Mouse (Mus musculus) layer of hippocampus, adult 9-10 months (tissue): ENCODE measurements around the gene Mrgbp.

Experiments
- DNase-seq: peaks from one replicate; pipeline ENCODE4 v3.0.0; 2022; ENCODE audit warnings: low spot score

The Mrgbp gene

DNA sequence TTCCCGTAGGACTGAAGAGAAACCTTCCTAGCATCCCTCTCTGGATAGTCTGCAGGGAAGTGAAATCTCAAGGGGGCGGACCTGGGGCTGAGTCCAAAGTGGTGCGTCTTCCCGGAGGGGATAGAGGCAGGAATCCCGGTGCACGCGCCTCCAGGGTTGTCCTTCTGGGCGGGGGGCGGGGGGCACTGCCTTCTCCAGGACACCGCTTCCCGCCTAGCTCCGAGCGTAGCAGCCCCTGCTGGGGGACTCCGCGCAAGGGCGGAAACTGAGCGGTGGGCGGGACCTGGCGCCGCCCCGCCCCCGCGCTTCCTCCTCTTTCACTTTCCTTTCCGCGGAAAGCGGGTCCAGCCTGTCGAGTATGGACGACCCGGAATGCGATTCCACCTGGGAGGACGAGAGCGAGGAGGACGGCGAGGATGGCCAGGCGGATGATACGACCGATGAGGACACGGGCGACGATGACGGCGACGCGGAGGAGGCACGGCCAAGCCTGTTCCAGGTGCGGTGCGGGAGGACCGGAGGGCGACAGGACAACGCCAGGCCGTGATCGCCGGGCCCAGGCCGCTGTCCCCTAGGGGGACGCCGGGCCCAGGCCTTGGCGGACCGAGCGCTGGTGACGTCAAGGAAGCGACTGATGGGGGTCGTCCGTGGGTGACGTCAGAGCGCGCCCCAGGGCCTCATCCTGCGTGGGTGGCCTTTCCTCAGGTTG lies 8.2 kb downstream of the Mrgbp start, which contains the start of gene Ogfr:
Gene Ogfr, plus strand, starts transcription at position 123 of the 709 bp plus-strand sequence.
- DNase-seq = peak; percentile 52

DNA sequence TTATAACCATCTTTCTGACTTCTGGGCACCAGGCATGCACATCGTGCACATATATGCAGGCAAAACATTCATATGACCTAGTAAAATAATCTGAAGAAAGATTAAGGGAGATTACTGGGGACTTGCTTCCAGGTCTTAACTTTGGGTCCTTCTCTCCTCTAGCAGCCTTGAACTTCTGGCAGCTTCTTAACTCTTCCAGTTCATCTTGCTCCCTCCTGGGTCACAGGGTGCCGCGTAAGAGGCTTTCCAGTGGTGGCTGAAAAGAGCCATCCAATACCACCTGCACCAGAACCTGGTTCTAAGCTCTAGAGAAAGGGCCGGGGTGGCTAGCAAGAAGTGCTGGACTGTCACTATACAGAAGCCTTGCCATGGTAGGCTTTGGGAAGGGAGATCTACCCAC lies 16.4 kb downstream of the Mrgbp start, which contains the start of gene Col9a3:
Gene Col9a3, plus strand, starts transcription at position 301 of the 400 bp plus-strand sequence.
- no peak for DNase-seq

DNA sequence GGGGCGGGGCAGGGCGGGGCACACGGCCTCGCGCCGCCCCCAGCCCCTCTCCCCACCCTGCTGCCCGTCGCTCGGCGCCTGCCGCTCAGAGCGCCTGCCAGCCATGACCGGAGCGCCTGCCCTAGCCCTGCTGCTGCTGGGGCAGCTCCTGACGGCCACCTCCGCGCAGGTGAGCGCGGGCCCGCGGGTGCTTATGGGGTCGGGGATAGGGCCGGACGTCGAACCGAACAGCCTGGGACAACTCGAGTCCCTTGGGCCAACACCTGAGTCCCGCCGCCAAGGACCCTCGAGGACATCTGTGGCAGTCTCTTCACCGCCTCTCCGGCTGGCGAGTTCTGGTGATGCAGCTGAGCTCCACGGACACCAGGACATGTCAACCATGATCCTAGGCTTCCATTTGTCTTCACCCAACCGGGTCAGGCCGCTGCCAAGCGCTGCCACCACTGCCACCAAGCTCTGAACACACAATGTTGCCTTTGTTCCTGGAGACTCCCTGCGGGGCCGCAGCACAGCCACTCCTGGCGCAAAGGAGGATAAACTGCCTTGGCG lies 17.1 kb downstream of the Mrgbp start:
- no peak for DNase-seq

DNA sequence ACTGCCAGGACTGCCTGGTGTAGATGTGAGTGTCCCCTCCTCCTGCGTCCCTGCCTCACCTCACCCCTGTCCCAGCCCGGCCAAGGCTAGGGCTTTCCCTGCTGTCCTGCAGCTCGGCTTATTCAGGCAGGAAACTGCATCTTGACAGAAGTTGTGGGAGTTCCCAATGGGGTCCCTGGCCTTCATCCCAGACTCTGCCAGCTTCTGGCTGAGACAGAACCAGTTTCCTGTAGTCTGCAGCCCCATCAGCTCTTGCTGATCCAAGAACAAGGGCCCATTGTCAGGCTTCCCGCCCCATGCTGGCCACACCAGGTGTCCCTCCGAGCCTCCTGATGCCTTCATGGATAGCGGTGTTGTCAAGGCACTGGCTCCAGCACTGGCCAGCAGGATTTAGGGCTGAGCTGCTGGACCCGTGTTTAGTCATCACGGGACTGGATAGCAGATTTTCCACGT lies 19.5 kb downstream of the Mrgbp start:
- no peak for DNase-seq

DNA sequence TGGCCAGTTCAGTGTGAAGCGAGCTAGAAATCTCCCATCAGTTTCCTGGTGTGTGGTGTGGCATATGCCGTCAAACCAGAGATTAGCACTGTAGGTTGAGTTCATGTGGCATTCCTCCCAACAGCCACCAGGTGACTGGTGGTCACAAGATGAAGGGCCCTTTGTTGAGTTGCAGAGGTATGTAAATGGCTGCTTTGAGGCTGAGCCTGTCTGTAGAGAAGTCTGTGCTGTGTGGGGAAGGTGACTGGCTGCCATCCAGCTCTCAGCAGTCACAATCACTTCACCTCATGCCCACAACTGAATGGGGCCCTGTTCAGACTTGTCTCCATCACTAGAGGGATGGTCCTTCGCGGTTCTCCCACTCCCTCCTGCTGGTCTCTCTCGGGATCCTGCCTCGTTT lies 23.7 kb downstream of the Mrgbp start:
- no peak for DNase-seq

DNA sequence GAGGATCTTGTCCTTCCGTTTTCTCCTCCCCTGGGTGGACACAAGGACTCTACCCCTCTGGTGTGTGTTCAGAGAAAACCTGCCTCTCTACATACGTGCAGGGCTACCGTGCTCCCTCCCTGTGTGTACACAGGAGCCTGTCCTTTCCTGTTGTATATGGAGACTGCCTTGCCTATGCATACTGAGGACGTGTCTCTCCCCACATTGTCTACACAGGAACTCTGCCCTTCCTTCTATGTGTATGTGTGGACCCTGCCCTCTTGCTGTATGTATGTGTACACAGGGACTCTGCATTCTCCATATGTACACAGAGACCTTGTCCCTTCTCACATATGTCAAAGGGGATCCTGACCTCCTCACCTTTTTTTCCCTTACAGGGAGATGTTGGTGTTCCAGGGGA lies 29.2 kb downstream of the Mrgbp start:
- no peak for DNase-seq

DNA sequence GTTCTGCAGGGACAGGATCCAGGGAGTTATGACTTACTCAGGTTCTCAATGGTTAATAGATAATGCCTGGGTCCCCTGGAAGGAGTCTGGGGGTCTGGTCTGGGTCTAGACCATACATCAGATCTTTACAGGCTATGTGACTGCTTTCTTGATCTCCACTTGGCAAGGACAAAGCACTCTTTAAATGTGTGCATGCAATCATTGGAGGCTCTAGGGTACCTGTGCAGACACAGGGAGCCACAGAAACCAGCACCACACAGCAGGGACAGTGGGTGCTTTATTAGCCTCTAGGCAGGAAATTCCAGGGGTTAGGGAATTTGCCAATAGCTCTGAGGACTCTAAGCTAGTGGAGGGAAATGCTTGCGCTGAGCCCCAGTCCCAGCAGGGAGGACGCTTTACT lies 30.8 kb downstream of the Mrgbp start:
- DNase-seq = no peak
